Mouse (Mus musculus) midbrain, embryonic 11.5 days (tissue): Measurements from ENCODE around the gene Psd4. TPM values are rescaled to one million over a fixed set of nuclear protein-coding genes. Genes with fewer than 3 reads are reported as not detected.

Experiments
- ATAC-seq: fragments of 200-750 bp; cut with Nextera tagmentation; 2 replicates; pipeline ENCODE4 v1.8.0; 2017; ENCODE audit warnings: moderate TSS enrichment, moderate library complexity; ENCODE audit not compliant: low FRiP score
- DNase-seq: peaks from one replicate; pipeline ENCODE4 v3.0.0; 2015; ENCODE audit warnings: low spot score; ENCODE audit errors: missing footprints
- H3K27ac ChIP-seq: fragments of 300-500 bp; sonication (generic); 2 replicates; pipeline ENCODE4 v1.5.1; 2014; ENCODE audit warnings: low read depth, low read length
- H3K27me3 ChIP-seq: fragments of 300-500 bp; sonication (generic); 2 replicates; pipeline ENCODE4 v1.6.1; 2014; ENCODE audit warnings: mild to moderate bottlenecking, low read length, moderate library complexity, mixed read lengths; ENCODE audit not compliant: control insufficient read depth, insufficient read depth
- H3K36me3 ChIP-seq: fragments of 300-500 bp; sonication (generic); 2 replicates; pipeline ENCODE4 v1.6.1; 2014; ENCODE audit warnings: mild to moderate bottlenecking, low read length, moderate library complexity, mixed read lengths; ENCODE audit not compliant: control insufficient read depth, insufficient read depth
- H3K4me1 ChIP-seq: fragments of 300-500 bp; sonication (generic); 2 replicates; pipeline ENCODE4 v1.6.1; 2014; ENCODE audit warnings: low read length; ENCODE audit not compliant: control insufficient read depth, insufficient read depth
- H3K4me2 ChIP-seq: fragments of 300-500 bp; sonication (generic); 2 replicates; pipeline ENCODE4 v1.6.1; 2014; ENCODE audit warnings: mild to moderate bottlenecking, moderate library complexity
- H3K4me3 ChIP-seq: fragments of 300-500 bp; sonication (generic); 2 replicates; pipeline ENCODE4 v1.5.1; 2014; ENCODE audit warnings: low read depth, low read length
- H3K9ac ChIP-seq: fragments of 300-500 bp; sonication (generic); 2 replicates; pipeline ENCODE4 v1.6.1; 2014; ENCODE audit warnings: low read length
- H3K9me3 ChIP-seq: fragments of 300-500 bp; sonication (generic); 2 replicates; pipeline ENCODE4 v1.6.1; 2016; ENCODE audit warnings: low read length; ENCODE audit not compliant: control insufficient read depth
- WGBS: fragments of 180-500 bp; shearing (Covaris S2); extraction: QIAGEN DNeasy Blood & Tissue Kit; methylation state at CpG from one replicate; pipeline ENCODE4 v1.1.7; 2014; 5-methylcytosine and 5-hydroxymethylcytosine counted together
- polyA plus RNA-seq: library from polyadenylated mRNA; unstranded; fragments of >200 nt; fragmentation: Nextera tagmentation; extraction: Ambion mirVana; gene quantifications from 2 replicates; pipeline ENCODE4 v1.2.1, GENCODE M21; 2014

Gene Psd4
- polyA plus RNA-seq, 1 experiment from 2014 or later, result 0.36 TPM

GRCm38 (mm10) chr2:24421211-24421863 lies 54.0 kb downstream of the Psd4 start:
- no peaks in the 10 kb centered on the region; the same call in 1 of the 2 replicates for H3K27me3 ChIP-seq
- H3K36me3 ChIP-seq, result no peaks in the 10 kb centered on the region
- H3K27ac ChIP-seq, result no peak overlapping the region
- H3K9ac ChIP-seq, result no peak overlapping the region
- no peak for DNase-seq
- H3K4me1 ChIP-seq, result peaks cover 2% of the 10 kb centered on the region; the same call in 1 of the 2 replicates
- no peaks in the 10 kb centered on the region for H3K9me3 ChIP-seq
- 88% methylated on average over 6 of the region's 6 CpGs for WGBS
- no peak overlapping the region for H3K4me3 ChIP-seq
- H3K4me2 ChIP-seq, result no peak overlapping the region
- ATAC-seq, result no peak

DNA sequence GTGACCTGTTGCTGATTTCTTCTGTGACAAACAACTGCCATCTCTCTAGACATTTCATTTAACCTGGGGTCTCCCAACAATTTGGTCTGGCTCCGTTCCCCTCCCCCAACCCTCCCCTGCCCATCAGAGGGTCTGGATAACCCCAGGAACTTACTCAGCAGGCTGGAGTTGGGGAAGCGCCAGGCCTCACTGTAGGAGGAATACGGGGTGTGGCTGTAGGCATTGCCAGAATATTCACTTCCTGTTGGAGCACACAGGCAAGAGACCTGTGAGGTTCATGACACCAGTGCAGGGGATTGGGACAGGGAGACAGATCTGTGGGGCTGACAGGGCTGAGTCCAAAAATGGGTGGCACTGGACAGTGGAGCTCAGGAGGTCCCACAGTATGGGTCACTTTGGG lies 55.4 kb downstream of the Psd4 start:
- H3K9ac ChIP-seq, result no peak overlapping the region
- H3K36me3 ChIP-seq, result no peaks in the 10 kb centered on the region
- no peak overlapping the region for H3K4me2 ChIP-seq
- no peak overlapping the region for H3K27ac ChIP-seq
- DNase-seq (no peak), ATAC-seq (no peak)
- 82% methylated on average over 3 of the region's 3 CpGs for WGBS
- H3K4me3 ChIP-seq, result no peak overlapping the region
- H3K27me3 ChIP-seq, result no peaks in the 10 kb centered on the region; the same call in 1 of the 2 replicates
- peaks cover 1% of the 10 kb centered on the region for H3K4me1 ChIP-seq
- H3K9me3 ChIP-seq, result no peaks in the 10 kb centered on the region

- no peak for ATAC-seq
- H3K27me3 ChIP-seq, result no peaks in the 10 kb centered on the region; the same call in 1 of the 2 replicates
- DNase-seq, result no peak
- H3K4me1 ChIP-seq, result peaks cover 9% of the 10 kb centered on the region
- H3K4me3 ChIP-seq, result no peak overlapping the region
- H3K9me3 ChIP-seq, result no peaks in the 10 kb centered on the region
- no peak overlapping the region for H3K4me2 ChIP-seq
- no peak overlapping the region for H3K9ac ChIP-seq
- no peaks in the 10 kb centered on the region for H3K36me3 ChIP-seq
- 92% methylated on average over 2 of the region's 2 CpGs for WGBS
- H3K27ac ChIP-seq, result no peak overlapping the region
These were observed 58.2 kb downstream of the Psd4 start for GRCm38 (mm10) chr2:24425630-24426029.

DNA sequence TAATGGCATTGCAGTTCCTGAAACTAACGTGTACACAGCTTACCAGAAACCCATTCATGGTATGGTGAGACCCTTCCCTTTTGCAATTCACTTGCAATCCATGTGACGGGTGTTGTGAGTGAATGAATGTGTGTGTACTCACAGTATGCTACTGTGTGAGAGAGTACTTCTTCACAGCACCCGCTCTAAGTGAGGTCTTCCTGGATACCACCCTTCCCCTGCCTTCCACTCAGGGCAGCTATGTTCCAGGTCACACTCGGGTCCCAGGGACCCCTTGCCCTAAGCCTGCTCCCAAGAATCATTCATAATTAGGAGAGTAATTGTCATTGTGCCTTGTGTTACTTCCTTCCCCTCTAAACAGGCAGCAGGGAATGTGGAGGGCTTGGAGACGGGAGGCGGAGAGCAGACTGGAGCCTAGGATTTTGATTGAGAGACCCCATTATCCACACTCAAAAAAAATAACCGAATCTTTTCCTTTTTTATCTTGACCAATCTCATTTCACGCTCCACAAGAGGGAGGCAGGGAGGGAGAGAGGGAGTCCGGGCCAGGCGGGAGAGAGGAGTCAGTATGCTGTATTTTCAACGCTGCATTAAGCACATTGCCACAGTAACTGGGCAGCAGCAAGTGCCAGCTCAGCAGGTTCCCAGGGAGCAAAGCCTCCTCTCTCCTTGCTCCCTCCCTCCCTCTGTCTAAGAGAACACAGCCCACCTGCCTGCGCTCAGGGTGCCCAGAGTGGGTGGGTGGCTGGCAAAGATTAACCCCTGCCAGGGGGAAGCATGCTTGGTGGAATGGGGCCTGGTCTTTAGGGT lies 60.7 kb downstream of the Psd4 start:
- Histone ChIP-seq H3K4me3 (no peak overlapping the region), H3K27ac (no peak overlapping the region), H3K36me3 (no peaks in the 10 kb centered on the region), H3K9ac (no peak overlapping the region), H3K4me2 (no peak overlapping the region; the same call in 1 of the 2 replicates), H3K9me3 (no peaks in the 10 kb centered on the region), H3K27me3 (no peaks in the 10 kb centered on the region; the same call in 1 of the 2 replicates), H3K4me1 (peaks cover 9% of the 10 kb centered on the region)
- 31% methylated on average over 12 of the region's 12 CpGs for WGBS
- DNase-seq (peak; percentile 89), ATAC-seq (peak; percentile 93)

DNA sequence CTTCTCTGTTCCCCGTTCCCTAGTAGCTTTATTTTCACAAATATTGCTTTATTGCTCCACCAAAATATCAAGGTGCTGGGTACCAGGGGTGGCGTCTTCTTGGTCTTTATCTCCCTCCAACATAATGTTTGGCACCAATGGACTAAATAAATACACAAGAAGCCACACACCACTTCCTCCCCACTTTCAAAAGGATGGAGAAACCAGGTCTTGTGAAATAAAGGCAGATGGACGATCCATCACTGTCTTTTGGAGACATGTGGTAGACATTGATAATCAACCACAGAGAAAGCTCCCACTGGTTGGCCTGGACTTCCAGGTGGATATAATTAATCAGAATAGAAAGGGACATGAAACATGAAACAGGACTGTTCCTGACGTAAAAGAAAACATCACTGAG lies 62.4 kb downstream of the Psd4 start:
- Histone ChIP-seq H3K4me3 (no peak overlapping the region), H3K36me3 (no peaks in the 10 kb centered on the region), H3K4me2 (no peak overlapping the region), H3K27me3 (no peaks in the 10 kb centered on the region; the same call in 1 of the 2 replicates), H3K4me1 (peaks cover 9% of the 10 kb centered on the region), H3K9me3 (no peaks in the 10 kb centered on the region), H3K27ac (no peak overlapping the region), H3K9ac (no peak overlapping the region)
- no peak for DNase-seq
- ATAC-seq, result no peak
- 84% methylated on average over 4 of the region's 4 CpGs for WGBS

- no peaks in the 10 kb centered on the region for H3K36me3 ChIP-seq
- DNase-seq (no peak), ATAC-seq (no peak)
- H3K4me3 ChIP-seq, result no peak overlapping the region
- WGBS, result 84% methylated on average over 2 of the region's 2 CpGs
- no peaks in the 10 kb centered on the region for H3K27me3 ChIP-seq
- no peak overlapping the region for H3K4me2 ChIP-seq
- no peaks in the 10 kb centered on the region for H3K9me3 ChIP-seq
- H3K4me1 ChIP-seq, result no peaks in the 10 kb centered on the region
- no peak overlapping the region for H3K9ac ChIP-seq
- no peak overlapping the region for H3K27ac ChIP-seq
These were observed 67.3 kb downstream of the Psd4 start for GRCm38 (mm10) chr2:24434670-24435069.

- ATAC-seq (no peak), DNase-seq (no peak)
- Histone ChIP-seq H3K27me3 (no peaks in the 10 kb centered on the region), H3K27ac (no peak overlapping the region), H3K9ac (no peak overlapping the region), H3K4me3 (no peak overlapping the region), H3K9me3 (no peaks in the 10 kb centered on the region), H3K36me3 (no peaks in the 10 kb centered on the region), H3K4me1 (no peaks in the 10 kb centered on the region), H3K4me2 (no peak overlapping the region)
- 82% methylated on average over 11 of the region's 11 CpGs for WGBS
These were observed 68.3 kb downstream of the Psd4 start for GRCm38 (mm10) chr2:24435699-24436098.

DNA sequence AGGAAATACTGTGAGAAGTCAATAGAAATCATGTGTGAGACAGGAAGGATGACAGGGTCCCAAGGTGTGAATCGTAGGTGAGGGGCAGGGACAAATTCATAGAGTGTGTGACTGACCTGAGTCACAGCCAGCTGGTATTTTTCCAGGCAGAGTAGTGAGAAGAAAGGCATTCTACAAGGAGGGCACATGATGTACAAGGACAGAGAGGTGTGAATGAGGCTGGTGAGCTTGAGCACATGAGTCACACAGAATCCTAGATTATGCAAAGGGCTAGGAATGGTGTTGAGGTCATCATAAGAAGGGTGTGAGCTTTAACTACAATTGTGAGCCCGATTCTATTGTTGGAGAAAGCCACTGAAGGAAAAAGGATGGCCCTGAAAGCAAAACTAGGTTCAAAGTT lies 72.7 kb downstream of the Psd4 start:
- H3K27me3 ChIP-seq, result no peaks in the 10 kb centered on the region
- H3K4me1 ChIP-seq, result no peaks in the 10 kb centered on the region
- H3K4me2 ChIP-seq, result no peak overlapping the region
- DNase-seq (no peak), ATAC-seq (no peak)
- 85% methylated on average over 2 of the region's 2 CpGs for WGBS
- H3K27ac ChIP-seq, result no peak overlapping the region
- H3K9ac ChIP-seq, result no peak overlapping the region
- no peak overlapping the region for H3K4me3 ChIP-seq
- H3K36me3 ChIP-seq, result no peaks in the 10 kb centered on the region
- H3K9me3 ChIP-seq, result no peaks in the 10 kb centered on the region

DNA sequence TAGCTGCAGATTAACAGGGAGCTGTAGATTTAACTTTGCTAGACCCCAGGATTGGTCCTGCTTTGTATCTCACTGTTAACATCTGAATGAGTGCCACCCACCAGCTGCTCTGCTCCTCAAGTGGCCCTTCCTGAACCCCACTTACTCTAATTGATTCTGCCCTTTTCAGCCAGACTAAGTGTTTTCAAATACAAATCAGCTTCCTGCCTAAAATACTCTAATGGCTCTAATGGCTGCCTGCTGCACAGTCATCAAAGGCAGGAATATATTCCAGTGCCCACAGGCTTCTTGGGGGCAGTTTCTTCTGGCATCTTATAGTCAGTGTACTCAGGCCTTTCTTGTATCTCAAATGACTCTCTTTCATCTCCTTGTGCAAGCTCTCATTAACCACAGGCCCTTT lies 74.5 kb downstream of the Psd4 start:
- H3K4me3 ChIP-seq, result no peak overlapping the region
- H3K4me1 ChIP-seq, result no peaks in the 10 kb centered on the region
- no peak overlapping the region for H3K27ac ChIP-seq
- H3K27me3 ChIP-seq, result no peaks in the 10 kb centered on the region
- ATAC-seq (no peak), DNase-seq (no peak)
- no peaks in the 10 kb centered on the region for H3K9me3 ChIP-seq
- no peak overlapping the region for H3K4me2 ChIP-seq
- H3K9ac ChIP-seq, result no peak overlapping the region
- H3K36me3 ChIP-seq, result no peaks in the 10 kb centered on the region
